Mouse (Mus musculus): ENCODE data around the gene Prrx2.
A peak's percentile ranks its signal among the peaks of the same experiment; 100 is the strongest.

The Prrx2 gene

GRCm38 (mm10) chr2:30834373-30835022 lies at the start of gene Prrx2:
Gene Prrx2, plus strand, starts transcription at chr2:30834972.
- DNase-seq (ENCODE audit: low spot score), result no peak

GRCm38 (mm10) chr2:30787466-30787865 lies 47.3 kb upstream of the Prrx2 start:
- DNase-seq (ENCODE audit: low spot score), result no peak

GRCm38 (mm10) chr2:30792061-30792460 lies 42.7 kb upstream of the Prrx2 start:
- no peak for DNase-seq (ENCODE audit: low spot score)

DNA sequence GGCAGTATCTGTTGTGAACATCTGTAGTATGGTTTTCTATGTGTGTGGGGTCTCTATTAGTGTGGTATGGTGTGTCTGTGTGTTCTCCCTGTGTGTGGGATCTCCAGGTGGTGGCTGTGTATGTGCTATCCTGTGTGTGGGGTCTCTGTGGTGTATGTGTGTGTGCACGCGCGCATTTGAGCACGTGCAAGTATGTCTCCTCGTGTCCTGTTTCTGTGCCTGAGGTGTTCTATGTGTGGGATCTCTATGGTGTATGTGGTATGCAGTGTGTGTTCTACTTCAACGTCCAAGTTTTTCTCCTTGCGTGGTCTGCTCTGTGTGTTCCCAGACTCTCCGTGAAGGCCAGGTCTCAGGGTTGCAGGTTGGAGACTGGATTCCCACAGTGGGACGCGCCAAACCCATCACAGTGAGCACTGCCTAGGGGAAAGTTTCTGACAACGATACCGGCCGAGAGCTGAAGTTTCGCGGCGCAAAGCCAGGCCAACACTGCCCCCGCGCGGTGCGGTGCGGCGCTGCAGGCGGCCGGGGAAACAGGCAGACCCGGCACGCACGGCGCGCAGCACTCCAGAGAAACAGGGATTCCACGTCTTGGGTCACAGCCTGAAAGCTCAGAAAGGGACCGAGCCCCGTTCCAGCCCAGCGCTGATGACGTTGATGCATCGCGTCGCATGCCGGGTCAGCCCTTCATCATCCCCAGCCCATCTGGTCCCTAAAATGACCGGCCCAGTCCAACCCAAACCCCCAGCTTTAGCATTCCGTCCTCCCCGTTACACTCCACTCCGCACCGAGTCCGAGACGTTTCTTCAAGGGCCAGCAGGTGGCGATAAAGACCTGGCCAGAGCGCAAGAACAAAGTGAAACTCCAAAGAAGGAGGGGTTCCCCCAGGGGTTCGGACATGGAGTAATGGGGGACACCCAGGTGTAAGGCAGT lies 40.3 kb upstream of the Prrx2 start:
- DNase-seq (ENCODE audit: low spot score), result peak; percentile 95

GRCm38 (mm10) chr2:30795271-30795888 lies 39.4 kb upstream of the Prrx2 start:
- no peak for DNase-seq (ENCODE audit: low spot score)

GRCm38 (mm10) chr2:30795889-30796275 lies 38.9 kb upstream of the Prrx2 start:
- DNase-seq (ENCODE audit: low spot score), result no peak

DNA sequence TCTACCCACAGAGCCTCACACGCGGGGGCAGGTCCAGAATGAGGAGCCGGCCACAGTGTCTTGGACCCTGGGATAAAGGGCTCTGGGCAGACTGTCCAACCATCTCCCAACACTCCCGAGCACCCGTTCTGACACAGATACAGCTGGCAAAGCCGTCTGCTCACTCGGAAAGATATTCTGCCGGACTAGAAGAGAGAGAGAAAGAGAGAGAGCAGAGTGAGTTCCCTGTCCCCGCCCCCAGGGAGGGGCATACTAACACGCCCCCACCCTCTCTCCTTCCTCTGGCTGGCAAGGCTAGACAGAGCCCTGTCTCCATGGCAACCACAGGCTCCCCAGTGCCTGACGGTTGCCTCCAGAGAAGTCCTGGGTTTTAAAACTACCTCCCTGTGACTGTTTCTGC lies 38.4 kb upstream of the Prrx2 start:
- DNase-seq (ENCODE audit: low spot score), result peak; percentile 81

DNA sequence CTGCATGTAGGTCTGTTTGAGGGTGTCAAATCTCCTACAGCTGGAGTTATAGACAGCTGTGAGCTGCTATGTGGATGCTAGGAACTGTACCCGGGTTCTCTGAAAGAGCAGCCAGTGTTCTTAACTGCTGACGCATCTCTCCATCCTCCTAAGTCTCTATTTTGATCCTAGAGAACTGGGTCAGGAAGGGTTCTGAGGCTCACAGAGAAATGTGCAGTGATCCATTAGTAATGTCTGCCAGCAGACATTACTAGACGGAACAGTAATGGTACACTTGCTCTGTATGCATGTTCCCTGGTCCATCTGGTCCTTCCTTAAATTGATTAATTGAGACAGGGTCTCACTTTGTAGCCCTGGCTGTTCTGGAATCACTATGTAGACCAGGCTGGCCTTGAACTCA lies 35.3 kb upstream of the Prrx2 start:
- DNase-seq (ENCODE audit: low spot score), result no peak

- no peak for DNase-seq (ENCODE audit: low spot score)
Measured at GRCm38 (mm10) chr2:30800671-30801066, 34.1 kb upstream of the Prrx2 start.

DNA sequence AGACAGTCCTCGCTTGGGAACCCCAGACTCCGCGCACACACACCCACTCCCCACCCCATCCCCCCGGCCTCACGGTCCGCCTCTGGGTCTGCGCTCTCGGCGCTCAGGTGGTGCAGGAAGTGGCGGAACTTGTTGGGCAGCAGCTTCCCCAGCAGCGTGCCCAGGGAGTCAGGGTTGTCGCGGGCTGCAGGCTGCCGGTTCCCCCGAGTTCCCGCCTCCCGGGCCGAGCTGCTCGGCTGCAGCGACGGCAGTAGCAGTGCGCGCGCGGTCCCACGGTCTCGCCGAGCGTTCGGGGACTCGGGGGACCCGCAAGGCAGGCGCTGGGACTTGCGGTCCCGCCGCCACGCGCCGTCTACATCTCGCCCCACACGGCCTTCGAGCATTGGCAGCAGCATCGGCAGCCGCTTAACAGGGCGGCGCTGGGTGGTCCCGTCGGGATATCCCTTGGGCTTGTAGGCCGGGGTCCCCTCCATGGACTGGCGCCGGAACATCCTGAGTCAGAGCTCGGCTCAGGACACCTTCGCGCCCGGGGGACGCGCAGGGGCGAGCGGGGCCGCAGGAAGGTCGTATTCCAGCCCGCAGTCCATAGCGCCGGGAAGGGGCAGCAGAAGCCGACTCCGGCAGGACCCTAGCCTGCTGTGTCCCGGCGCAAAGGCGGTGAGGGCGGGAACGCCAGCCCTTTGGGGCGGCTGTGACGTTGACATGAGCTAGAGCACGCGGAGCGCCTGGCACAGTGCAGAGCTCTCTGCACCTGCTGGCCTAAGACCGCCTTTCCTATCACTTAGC lies 33.5 kb upstream of the Prrx2 start:
- peak; percentile 45 for DNase-seq (ENCODE audit: low spot score)

DNA sequence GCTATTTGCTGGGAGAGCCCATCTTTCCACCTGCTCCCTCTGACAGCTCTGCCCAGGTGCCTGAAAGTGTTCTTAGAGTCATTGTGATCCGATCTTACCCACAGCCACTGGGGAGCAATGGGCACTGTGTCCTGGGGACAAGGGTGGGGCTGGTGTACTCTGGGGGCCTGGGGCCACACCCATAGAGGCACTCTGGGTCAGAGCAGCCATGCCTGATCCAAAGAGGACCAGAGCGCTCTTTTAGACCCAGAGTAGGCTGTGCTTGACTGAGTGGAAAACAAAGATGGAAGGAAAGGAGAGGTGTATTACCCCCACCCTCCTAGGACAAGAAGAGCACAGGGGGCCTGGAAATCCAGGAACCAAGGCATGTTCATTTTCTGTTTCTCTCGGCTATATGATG lies 31.2 kb upstream of the Prrx2 start, which contains the start of gene 1700001O22Rik:
1700001O22Rik (minus strand) TSS at position 58 of the 400 bp plus-strand sequence.
- no peak for DNase-seq (ENCODE audit: low spot score)

GRCm38 (mm10) chr2:30805983-30806382 lies 28.8 kb upstream of the Prrx2 start:
- no peak for DNase-seq (ENCODE audit: low spot score)

GRCm38 (mm10) chr2:30807147-30807647 lies 27.6 kb upstream of the Prrx2 start:
- DNase-seq (ENCODE audit: low spot score), result no peak

GRCm38 (mm10) chr2:30807648-30808295 lies 27.0 kb upstream of the Prrx2 start, which contains the start of gene Ntmt1:
Gene Ntmt1, plus strand, starts transcription at chr2:30807826.
- DNase-seq (ENCODE audit: low spot score), result peak; percentile 100

GRCm38 (mm10) chr2:30808296-30808655 lies 26.5 kb upstream of the Prrx2 start:
- DNase-seq (ENCODE audit: low spot score), result no peak

DNA sequence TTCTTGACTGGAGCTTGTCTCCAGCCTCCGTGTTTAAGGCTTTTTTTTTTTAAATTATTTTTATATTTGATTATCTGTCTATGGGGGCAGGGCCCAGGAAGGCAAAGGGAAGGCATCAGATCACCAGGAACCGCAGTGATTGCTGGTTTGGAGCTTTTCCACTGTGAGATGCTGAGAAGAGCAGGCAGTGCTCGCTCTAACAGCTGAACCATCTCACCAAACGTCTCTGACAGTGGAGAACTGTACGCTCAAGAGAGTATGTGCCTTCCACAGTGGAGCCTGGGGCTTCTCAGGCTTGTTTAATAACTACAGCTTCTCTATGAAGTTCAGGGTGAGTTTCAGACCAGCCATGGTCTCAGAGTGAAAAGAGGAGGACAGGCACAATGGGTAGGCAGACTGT lies 25.3 kb upstream of the Prrx2 start:
- no peak for DNase-seq (ENCODE audit: low spot score)

- DNase-seq (ENCODE audit: low spot score), result no peak
Measured at GRCm38 (mm10) chr2:30810573-30810972, 24.2 kb upstream of the Prrx2 start.

DNA sequence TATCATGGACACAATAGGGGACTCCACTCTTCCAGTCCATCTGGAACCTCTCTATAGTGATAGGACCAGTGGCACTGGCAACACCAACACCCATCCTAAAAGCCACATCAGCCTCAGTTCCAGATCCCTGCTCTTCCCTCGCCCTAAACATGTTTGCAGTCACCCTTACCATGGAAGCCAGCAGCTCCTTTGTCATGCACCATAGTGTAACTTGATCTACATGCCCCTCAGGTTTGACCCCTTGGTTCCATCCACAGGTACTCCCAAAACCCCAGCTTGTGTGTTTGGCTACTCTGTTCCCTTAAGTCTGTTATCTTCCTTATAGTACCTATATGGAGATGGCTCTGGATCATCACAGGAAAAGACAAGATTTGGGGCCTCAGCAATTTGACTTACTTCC lies 18.4 kb upstream of the Prrx2 start:
- DNase-seq (ENCODE audit: low spot score), result no peak

- no peak for DNase-seq (ENCODE audit: low spot score)
Measured at GRCm38 (mm10) chr2:30819873-30820272, 14.9 kb upstream of the Prrx2 start.

DNA sequence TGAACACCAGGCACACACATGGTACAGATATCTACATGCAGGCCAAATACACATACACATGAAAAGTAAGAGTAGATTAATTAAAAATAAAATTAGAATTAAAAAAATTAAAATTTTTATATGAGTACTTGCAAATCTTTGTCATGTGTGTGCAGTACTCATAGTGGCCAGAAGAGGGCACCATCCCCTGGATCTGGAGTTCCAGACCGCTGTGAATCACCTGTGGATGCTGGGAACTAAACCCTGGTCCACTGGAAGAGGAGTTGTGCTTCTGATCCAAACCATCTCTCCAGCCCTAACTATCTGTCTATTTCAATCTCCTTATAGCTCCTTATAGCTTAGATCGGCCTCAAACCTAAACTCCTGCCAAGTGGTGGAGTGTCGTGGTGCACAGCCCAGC lies 13.7 kb upstream of the Prrx2 start:
- DNase-seq (ENCODE audit: low spot score), result no peak

- DNase-seq (ENCODE audit: low spot score), result no peak
Measured at GRCm38 (mm10) chr2:30822460-30822859, 12.3 kb upstream of the Prrx2 start.

Data from urinary bladder, postnatal 14 days (tissue).